Mouse (Mus musculus): ENCODE measurements around the gene Crybb2. TPM values are rescaled to one million over a fixed set of nuclear protein-coding genes. Genes with fewer than 3 reads are reported as not detected.

Crybb2 gene
- polyA plus RNA-seq, 1 experiment from 2014 or later: not detected

GRCm38 (mm10) chr5:113018190-113018589, 51.7 kb downstream of the Crybb2 start:
- ATAC-seq: no peak
- Histone ChIP-seq H3K9ac (no peak overlapping the region), H3K36me3 (no peaks in the 10 kb centered on the region), H3K4me2 (no peak overlapping the region), H3K27me3 (replicated peaks) (peaks cover 24% of the 10 kb centered on the region), H3K4me1 (peaks cover 6% of the 10 kb centered on the region; the same call in 1 of the 2 replicates), H3K27ac (no peak overlapping the region), H3K4me3 (no peak overlapping the region), H3K9me3 (replicated peaks) (no peaks in the 10 kb centered on the region)
- 53% methylated on average over 8 of the region's 8 CpGs for WGBS (ENCODE audit: insufficient replicate concordance)

- H3K27ac ChIP-seq: no peak overlapping the region
- no peaks in the 10 kb centered on the region for H3K9me3 ChIP-seq (replicated peaks)
- WGBS (ENCODE audit: insufficient replicate concordance): 69% methylated on average over 1 of the region's 1 CpGs
- ATAC-seq: no peak
- no peak overlapping the region for H3K4me3 ChIP-seq
- no peak overlapping the region for H3K4me2 ChIP-seq
- no peaks in the 10 kb centered on the region for H3K36me3 ChIP-seq
- peaks cover 6% of the 10 kb centered on the region; the same call in 1 of the 2 replicates for H3K4me1 ChIP-seq
- peaks cover 24% of the 10 kb centered on the region for H3K27me3 ChIP-seq (replicated peaks)
- H3K9ac ChIP-seq: no peak overlapping the region
Observed at GRCm38 (mm10) chr5:113017004-113017403, 52.9 kb downstream of the Crybb2 start.

DNA sequence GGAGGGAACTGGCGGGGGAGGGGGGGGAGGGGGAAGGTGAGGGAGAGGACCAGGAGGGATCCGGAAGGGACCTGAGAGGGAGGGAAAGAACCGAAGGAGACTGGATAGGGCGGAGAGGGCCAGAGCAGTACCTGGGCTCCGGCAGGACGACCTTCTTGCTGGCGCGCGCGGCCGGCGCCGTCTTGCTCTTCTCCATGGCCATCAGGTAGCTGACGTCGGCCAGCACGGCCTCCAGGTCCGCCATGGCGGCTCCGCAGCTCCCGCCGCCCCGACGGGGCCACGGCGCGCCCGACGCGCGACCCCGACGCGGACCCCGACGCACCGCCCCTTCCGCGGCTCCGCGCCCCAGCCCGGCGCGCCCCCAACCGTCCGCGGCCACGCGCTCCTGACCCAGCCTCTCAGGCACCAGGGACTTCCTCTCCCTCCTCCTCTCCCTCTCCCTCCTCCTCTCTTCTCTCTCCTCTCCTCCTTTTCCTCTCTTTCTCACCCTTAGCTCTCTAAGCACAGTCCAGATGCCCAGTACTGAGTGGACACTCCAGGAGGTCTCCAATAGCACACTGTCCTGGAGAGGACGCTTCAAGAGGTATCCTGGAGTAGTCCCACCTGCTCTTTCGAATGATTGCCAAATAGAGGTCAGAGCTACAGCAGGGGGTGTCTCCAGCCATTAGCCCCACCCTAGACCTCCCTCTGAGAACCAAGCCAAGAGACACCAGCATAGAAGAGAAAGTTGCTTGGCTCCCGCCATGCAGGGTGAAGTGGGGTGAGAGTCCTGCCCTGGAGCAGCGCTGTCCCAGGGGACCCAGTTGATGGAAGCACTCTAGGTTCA, 54.5 kb downstream of the Crybb2 start, which contains the start of gene Grk3:
Grk3 (minus strand) TSS at position 556 of the 826 bp plus-strand sequence.
- Histone ChIP-seq H3K4me3 (peak within 1 kb of the TSS; percentile 58), H3K4me1 (peaks cover 6% of the 10 kb centered on the region; the same call in 1 of the 2 replicates), H3K4me2 (peak within 1 kb of the TSS; percentile 62), H3K27me3 (replicated peaks) (peaks cover 24% of the 10 kb centered on the region), H3K27ac (no peak within 1 kb of the TSS), H3K9me3 (replicated peaks) (no peaks in the 10 kb centered on the region), H3K36me3 (no peaks in the 10 kb centered on the region), H3K9ac (peak within 1 kb of the TSS; percentile 23; the same call in 1 of the 2 replicates)
- peak; percentile 57 for ATAC-seq
- WGBS (ENCODE audit: insufficient replicate concordance): 4% methylated on average over 31 of the region's 52 CpGs

DNA sequence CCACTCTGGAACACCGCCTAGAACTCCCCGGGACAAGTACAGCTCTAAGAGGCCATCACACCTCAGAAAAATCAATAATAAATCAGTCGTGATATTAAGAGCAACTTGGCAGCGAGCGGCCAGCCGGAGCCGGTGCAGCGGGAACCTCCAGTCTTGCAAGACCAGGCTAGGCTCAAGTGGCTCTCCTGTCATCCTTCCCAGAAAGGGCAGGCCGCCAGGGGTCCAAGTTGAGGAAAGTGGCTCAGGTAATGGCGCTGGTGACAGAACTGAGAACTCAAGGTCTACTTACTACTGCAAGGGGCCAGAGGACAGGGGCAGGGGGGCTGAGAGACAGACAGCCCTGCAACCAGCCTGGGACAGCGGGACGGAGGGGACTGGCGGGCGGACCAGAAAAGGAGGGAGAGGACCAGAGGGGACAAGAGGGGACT, 55.1 kb downstream of the Crybb2 start:
- H3K9ac ChIP-seq: peak overlapping the region; percentile 23; the same call in 1 of the 2 replicates
- ATAC-seq: peak; percentile 31; the same call in 1 of the 2 replicates
- H3K9me3 ChIP-seq (replicated peaks): no peaks in the 10 kb centered on the region
- peak overlapping the region; percentile 58 for H3K4me3 ChIP-seq
- WGBS (ENCODE audit: insufficient replicate concordance): 8% methylated on average over 14 of the region's 14 CpGs
- peaks cover 6% of the 10 kb centered on the region; the same call in 1 of the 2 replicates for H3K4me1 ChIP-seq
- H3K4me2 ChIP-seq: peak overlapping the region; percentile 62
- no peaks in the 10 kb centered on the region for H3K36me3 ChIP-seq
- peaks cover 24% of the 10 kb centered on the region for H3K27me3 ChIP-seq (replicated peaks)
- H3K27ac ChIP-seq: no peak overlapping the region

- no peak for ATAC-seq
Observed at GRCm38 (mm10) chr5:113014111-113014807, 55.7 kb downstream of the Crybb2 start.

GRCm38 (mm10) chr5:113011926-113012325, 58.0 kb downstream of the Crybb2 start:
- no peaks in the 10 kb centered on the region for H3K36me3 ChIP-seq
- peaks cover 6% of the 10 kb centered on the region; the same call in 1 of the 2 replicates for H3K4me1 ChIP-seq
- H3K27me3 ChIP-seq (replicated peaks): peaks cover 24% of the 10 kb centered on the region
- H3K9ac ChIP-seq: no peak overlapping the region
- no peak overlapping the region for H3K4me3 ChIP-seq
- H3K9me3 ChIP-seq (replicated peaks): no peaks in the 10 kb centered on the region
- no peak overlapping the region for H3K27ac ChIP-seq
- ATAC-seq: no peak
- no peak overlapping the region for H3K4me2 ChIP-seq
- 55% methylated on average over 10 of the region's 10 CpGs for WGBS (ENCODE audit: insufficient replicate concordance)

More at GRCm38 (mm10) chr5:113014111-113014807, 55.7 kb downstream of the Crybb2 start:
- Histone ChIP-seq H3K27me3 (replicated peaks) (peaks cover 24% of the 10 kb centered on the region), H3K4me3 (peak overlapping the region; percentile 58), H3K36me3 (no peaks in the 10 kb centered on the region), H3K4me2 (peak overlapping the region; percentile 62), H3K9ac (no peak overlapping the region), H3K27ac (no peak overlapping the region), H3K9me3 (replicated peaks) (no peaks in the 10 kb centered on the region), H3K4me1 (peaks cover 6% of the 10 kb centered on the region; the same call in 1 of the 2 replicates)
- WGBS (ENCODE audit: insufficient replicate concordance): 52% methylated on average over 16 of the region's 16 CpGs

DNA sequence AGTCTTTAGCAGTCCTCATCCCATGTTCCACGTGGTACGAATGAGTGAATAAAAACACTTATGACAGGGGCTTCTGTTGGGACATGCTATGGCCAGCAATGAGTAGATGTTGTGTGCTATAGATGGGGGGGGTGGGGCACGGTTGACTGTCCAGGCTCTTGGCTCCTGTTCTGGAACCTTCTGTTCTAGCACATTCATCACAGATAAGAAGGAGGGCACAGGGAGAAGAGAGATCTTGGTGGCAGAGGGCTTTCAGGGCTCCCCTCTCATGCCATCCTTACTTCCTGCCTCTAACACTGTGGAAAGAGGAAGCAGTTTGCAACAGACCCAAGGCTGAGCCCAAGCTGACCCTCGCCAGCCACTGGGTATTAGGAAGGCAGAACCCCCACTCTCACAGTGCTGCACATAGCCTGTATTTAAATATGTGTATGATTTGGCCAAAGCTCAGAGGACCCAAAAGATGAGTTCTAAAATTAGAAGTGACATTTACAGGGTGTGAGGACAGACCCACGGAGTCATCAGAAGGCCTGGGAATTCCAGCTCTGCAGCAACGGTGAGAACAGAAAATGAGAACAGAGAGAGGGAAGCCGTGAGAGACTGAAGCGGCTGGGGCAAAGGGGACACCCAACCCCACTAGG, 60.6 kb downstream of the Crybb2 start:
- H3K4me3 ChIP-seq: no peak overlapping the region
- peaks cover 6% of the 10 kb centered on the region; the same call in 1 of the 2 replicates for H3K4me1 ChIP-seq
- no peaks in the 10 kb centered on the region for H3K9me3 ChIP-seq (replicated peaks)
- H3K4me2 ChIP-seq: no peak overlapping the region
- no peak overlapping the region for H3K27ac ChIP-seq
- no peaks in the 10 kb centered on the region for H3K36me3 ChIP-seq
- H3K9ac ChIP-seq: no peak overlapping the region
- H3K27me3 ChIP-seq (replicated peaks): peaks cover 5% of the 10 kb centered on the region
- ATAC-seq: no peak
- WGBS (ENCODE audit: insufficient replicate concordance): 58% methylated on average over 8 of the region's 8 CpGs

GRCm38 (mm10) chr5:113008496-113008895, 61.4 kb downstream of the Crybb2 start:
- H3K9me3 ChIP-seq (replicated peaks): no peaks in the 10 kb centered on the region
- no peak overlapping the region for H3K4me2 ChIP-seq
- no peak overlapping the region for H3K27ac ChIP-seq
- 59% methylated on average over 2 of the region's 2 CpGs for WGBS (ENCODE audit: insufficient replicate concordance)
- H3K27me3 ChIP-seq (replicated peaks): no peaks in the 10 kb centered on the region
- H3K36me3 ChIP-seq: no peaks in the 10 kb centered on the region
- H3K9ac ChIP-seq: no peak overlapping the region
- H3K4me3 ChIP-seq: no peak overlapping the region
- ATAC-seq: no peak
- H3K4me1 ChIP-seq: no peaks in the 10 kb centered on the region

Other genes starting within 250 kb of the Crybb2 start
- 0.08 and 0.11 TPM in 2 replicates for gene Myo18b, start 173.8 kb downstream of the Crybb2 start, polyA plus RNA-seq (2016; fragmentation: Nextera tagmentation; extraction: Ambion mirVana)
- gene Grk3, start 54.3 kb downstream of the Crybb2 start, polyA plus RNA-seq (2016; fragmentation: Nextera tagmentation; extraction: Ambion mirVana): 2.4 TPM in 2 replicates
- gene Crybb3, start 11.5 kb upstream of the Crybb2 start, polyA plus RNA-seq (2016; fragmentation: Nextera tagmentation; extraction: Ambion mirVana): not detected in 2 replicates
- gene 2900026A02Rik, start 151.1 kb upstream of the Crybb2 start, polyA plus RNA-seq (2016; fragmentation: Nextera tagmentation; extraction: Ambion mirVana): 1.9 and 2.0 TPM in 2 replicates
- not detected in 2 replicates for gene Tmem211, start 156.8 kb upstream of the Crybb2 start, polyA plus RNA-seq (2016; fragmentation: Nextera tagmentation; extraction: Ambion mirVana)
- 2.8 and 2.9 TPM in 2 replicates for gene Sgsm1, start 240.7 kb upstream of the Crybb2 start, polyA plus RNA-seq (2016; fragmentation: Nextera tagmentation; extraction: Ambion mirVana)